Mouse (Mus musculus) thymus, adult 2 months (tissue): ENCODE results near the gene Spdye4a. TPM values are rescaled to one million over a fixed set of nuclear protein-coding genes. Genes with fewer than 3 reads are reported as not detected.
"Not testable (repeated sequence)": the region's sequence is repeated elsewhere in the genome, so short reads cannot be mapped to it uniquely, and the experiment has no call there.

ENCODE experiments used
- DNase-seq: peaks from one replicate; pipeline ENCODE4 v3.0.0; 2021
- H3K27ac ChIP-seq: fragments of 200-500 bp; 2 replicates; pipeline ENCODE4 v1.5.1; 2012; ENCODE audit warnings: low read length, control low read depth; ENCODE audit not compliant: control insufficient read depth, insufficient read depth
- H3K27me3 ChIP-seq: fragments of 200-500 bp; 2 replicates; pipeline ENCODE4 v1.6.1; 2012; ENCODE audit warnings: mild to moderate bottlenecking, low read length, moderate library complexity, mixed read lengths; ENCODE audit not compliant: control insufficient read depth, insufficient read depth
- H3K36me3 ChIP-seq: fragments of 200-500 bp; 2 replicates; pipeline ENCODE4 v1.6.1; 2012; ENCODE audit warnings: mild to moderate bottlenecking, low read length, moderate library complexity; ENCODE audit not compliant: control insufficient read depth, insufficient read depth
- H3K4me1 ChIP-seq: fragments of 200-500 bp; replicated peaks from 2 replicates; pipeline ENCODE4 v1.6.1; 2012; ENCODE audit warnings: low read length; ENCODE audit not compliant: control insufficient read depth, insufficient read depth
- H3K4me3 ChIP-seq: fragments of 200-500 bp; 2 replicates; pipeline ENCODE4 v1.5.1; 2012; ENCODE audit warnings: mild to moderate bottlenecking, low read length, control low read depth, moderate library complexity; ENCODE audit not compliant: control insufficient read depth, insufficient read depth
- CTCF ChIP-seq: fragments of 200-500 bp; IDR thresholded peaks from 2 replicates; pipeline ENCODE4 v1.5.1; 2012; ENCODE audit warnings: mild to moderate bottlenecking, control low read depth, low read length, moderate library complexity, borderline replicate concordance; ENCODE audit not compliant: control insufficient read depth, poor library complexity, insufficient read depth; ENCODE audit errors: extremely low read depth
- POLR2A ChIP-seq: fragments of 200-500 bp; IDR thresholded peaks from 2 replicates; pipeline ENCODE4 v1.6.1; 2012; ENCODE audit warnings: mild to moderate bottlenecking, low read length, control low read depth, moderate library complexity; ENCODE audit not compliant: control insufficient read depth, poor library complexity, insufficient read depth; ENCODE audit errors: extremely low read depth
- WGBS: fragments of 180-500 bp; shearing (Covaris S2); methylation state at CpG from one replicate; pipeline ENCODE4 v1.1.7; 2018; 5-methylcytosine and 5-hydroxymethylcytosine counted together
- polyA plus RNA-seq: library from polyadenylated mRNA; depleted of rRNA; stranded (reverse); fragments of >200 nt; gene quantifications from 2 replicates; pipeline ENCODE4 v1.2.3, GENCODE M21; 2012

The Spdye4a gene
- polyA plus RNA-seq, 1 experiment: not detected

GRCm38 (mm10) chr5:143205015-143205414 is 21.7 kb downstream of the Spdye4a start:
- Histone ChIP-seq H3K27me3 (no peaks in the 10 kb centered on the region), H3K27ac (no peak overlapping the region), H3K4me1 (no peaks in the 10 kb centered on the region), H3K36me3 (no peaks in the 10 kb centered on the region), H3K4me3 (no peak overlapping the region)
- no peak for DNase-seq
- WGBS: 81% methylated on average over 3 of the region's 3 CpGs
- no peak for TF ChIP-seq POLR2A
- no peak for TF ChIP-seq CTCF

- TF ChIP-seq CTCF (no peak), POLR2A (no peak)
- WGBS: 89% methylated on average over 4 of the region's 4 CpGs
- H3K36me3 ChIP-seq: no peaks in the 10 kb centered on the region
- H3K4me1 ChIP-seq: no peaks in the 10 kb centered on the region
- no peaks in the 10 kb centered on the region for H3K27me3 ChIP-seq
- no peak for DNase-seq
- H3K27ac ChIP-seq: no peak overlapping the region
- no peak overlapping the region for H3K4me3 ChIP-seq
Observed at GRCm38 (mm10) chr5:143196506-143196905, 30.2 kb downstream of the Spdye4a start.

- no peak for TF ChIP-seq POLR2A
- TF ChIP-seq CTCF: no peak
Observed at GRCm38 (mm10) chr5:143195166-143195565, 31.5 kb downstream of the Spdye4a start.

GRCm38 (mm10) chr5:143194747-143195146 is 31.9 kb downstream of the Spdye4a start:
- not testable (repeated sequence) for H3K4me3 ChIP-seq, H3K27me3 ChIP-seq, H3K27ac ChIP-seq, H3K36me3 ChIP-seq, DNase-seq, H3K4me1 ChIP-seq
- 50% methylated on average over 8 of the region's 8 CpGs for WGBS

More at GRCm38 (mm10) chr5:143195166-143195565, 31.5 kb downstream of the Spdye4a start:
- Histone ChIP-seq H3K4me3 (no peak overlapping the region), H3K4me1 (no peaks in the 10 kb centered on the region), H3K36me3 (no peaks in the 10 kb centered on the region), H3K27me3 (no peaks in the 10 kb centered on the region), H3K27ac (no peak overlapping the region)
- 82% methylated on average over 2 of the region's 2 CpGs for WGBS
- no peak for DNase-seq

GRCm38 (mm10) chr5:143192806-143193205 is 33.9 kb downstream of the Spdye4a start:
- H3K4me3 ChIP-seq: no peak overlapping the region
- H3K36me3 ChIP-seq: no peaks in the 10 kb centered on the region
- H3K27me3 ChIP-seq: no peaks in the 10 kb centered on the region
- no peak for TF ChIP-seq POLR2A
- no peak for TF ChIP-seq CTCF
- no peak overlapping the region for H3K27ac ChIP-seq
- DNase-seq: no peak
- WGBS: 89% methylated on average over 8 of the region's 8 CpGs
- H3K4me1 ChIP-seq: no peaks in the 10 kb centered on the region

GRCm38 (mm10) chr5:143188014-143188413 is 38.7 kb downstream of the Spdye4a start:
- not testable (repeated sequence) for DNase-seq, H3K27me3 ChIP-seq, H3K27ac ChIP-seq, H3K4me1 ChIP-seq, H3K36me3 ChIP-seq, H3K4me3 ChIP-seq
- WGBS: 100% methylated on average over 1 of the region's 1 CpGs

GRCm38 (mm10) chr5:143180255-143181076 is 46.2 kb downstream of the Spdye4a start, which contains the start of the genes Rbak and Spdye4b:
Rbak (minus strand) TSS chr5:143180775.
Spdye4b (plus strand) TSS chr5:143181017.
- TF ChIP-seq CTCF (no peak), POLR2A (peak; percentile 58; the same call in 1 of the 2 replicates)
- H3K4me3 ChIP-seq: peak within 1 kb of the TSS; percentile 66
- peak; percentile 89 for DNase-seq
- H3K4me1 ChIP-seq: no peaks in the 10 kb centered on the region; the same call in 1 of the 2 replicates
- H3K36me3 ChIP-seq: peaks cover 21% of the 10 kb centered on the region
- no peak within 1 kb of the TSS for H3K27ac ChIP-seq
- 1% methylated on average over 58 of the region's 58 CpGs for WGBS
- no peaks in the 10 kb centered on the region for H3K27me3 ChIP-seq
